Mouse (Mus musculus): ENCODE measurements around the gene Dscaml1.

Gene Dscaml1

GRCm38 (mm10) chr9:45457200-45457599 is 30.8 kb downstream of the Dscaml1 start:
- no peak for DNase-seq

- DNase-seq = no peak
Observed at GRCm38 (mm10) chr9:45458363-45458762, 31.9 kb downstream of the Dscaml1 start.

GRCm38 (mm10) chr9:45465396-45466019 is 39.1 kb downstream of the Dscaml1 start:
- no peak for DNase-seq

GRCm38 (mm10) chr9:45468235-45468634 is 41.8 kb downstream of the Dscaml1 start:
- DNase-seq = no peak

- DNase-seq = no peak
Observed at GRCm38 (mm10) chr9:45470746-45471471, 44.5 kb downstream of the Dscaml1 start.

GRCm38 (mm10) chr9:45471691-45472090 is 45.3 kb downstream of the Dscaml1 start:
- DNase-seq = no peak

- DNase-seq = no peak
Observed at GRCm38 (mm10) chr9:45474874-45475273, 48.4 kb downstream of the Dscaml1 start.

GRCm38 (mm10) chr9:45480936-45481335 is 54.5 kb downstream of the Dscaml1 start:
- DNase-seq = no peak

- no peak for DNase-seq
Observed at GRCm38 (mm10) chr9:45486665-45487074, 60.2 kb downstream of the Dscaml1 start.

- no peak for DNase-seq
Observed at GRCm38 (mm10) chr9:45487179-45487801, 60.9 kb downstream of the Dscaml1 start.

GRCm38 (mm10) chr9:45490899-45491298 is 64.5 kb downstream of the Dscaml1 start:
- DNase-seq = no peak

GRCm38 (mm10) chr9:45494889-45495288 is 68.5 kb downstream of the Dscaml1 start:
- no peak for DNase-seq

GRCm38 (mm10) chr9:45496340-45496739 is 69.9 kb downstream of the Dscaml1 start:
- no peak for DNase-seq

- DNase-seq = no peak
Observed at GRCm38 (mm10) chr9:45496944-45497343, 70.5 kb downstream of the Dscaml1 start.

GRCm38 (mm10) chr9:45499267-45499666 is 72.8 kb downstream of the Dscaml1 start:
- no peak for DNase-seq

- DNase-seq = no peak
Observed at GRCm38 (mm10) chr9:45500071-45500595, 73.7 kb downstream of the Dscaml1 start.

GRCm38 (mm10) chr9:45501295-45501927 is 75.0 kb downstream of the Dscaml1 start:
- DNase-seq = no peak

GRCm38 (mm10) chr9:45501963-45502641 is 75.7 kb downstream of the Dscaml1 start:
- DNase-seq = no peak

GRCm38 (mm10) chr9:45504977-45505376 is 78.5 kb downstream of the Dscaml1 start:
- DNase-seq = no peak

GRCm38 (mm10) chr9:45505487-45505939 is 79.1 kb downstream of the Dscaml1 start:
- DNase-seq = no peak

- DNase-seq = no peak
Observed at GRCm38 (mm10) chr9:45507482-45507881, 81.1 kb downstream of the Dscaml1 start.

GRCm38 (mm10) chr9:45510806-45511546 is 84.5 kb downstream of the Dscaml1 start:
- no peak for DNase-seq
